7 mouse cellular contexts compared by ENCODE assay signal in genomic region chr7:99966011-99966721, GRCm38 (mm10). TPM values are rescaled to one million over a fixed set of nuclear protein-coding genes. Genes with fewer than 3 reads are reported as not detected.
A peak's percentile ranks its signal among the peaks of the same experiment; 100 is the strongest.
DNase-seq lines count a peak whose midpoint lies in the region; ATAC-seq and TF ChIP-seq lines count a peak whose summit lies in the region.

No protein-coding gene starts in this region.

- no peaks in the 10 kb centered on the region for H3K36me3 ChIP-seq in forebrain, embryonic 11.5 days (ENCODE audit: control insufficient read depth, insufficient read depth, low read length)
- no peaks in the 10 kb centered on the region for H3K36me3 ChIP-seq in intestine, embryonic 15.5 days

- peak; percentile 18 for DNase-seq in kidney, postnatal 10 days
- no peak for DNase-seq in kidney, postnatal 36 days
- DNase-seq in forebrain, embryonic 11.5 days (ENCODE audit: low spot score): peak; percentile 47
- DNase-seq in right cerebral cortex, postnatal 25 days: no peak
- DNase-seq in adrenal gland, adult 8-10 months: no peak

- H3K9me3 ChIP-seq in forebrain, embryonic 11.5 days (ENCODE audit: control insufficient read depth, low read length): no peaks in the 10 kb centered on the region
- no peaks in the 10 kb centered on the region for H3K9me3 ChIP-seq in intestine, embryonic 15.5 days

- H3K9ac ChIP-seq in forebrain, embryonic 11.5 days (ENCODE audit: low read length): no peak overlapping the region
- no peak overlapping the region for H3K9ac ChIP-seq in intestine, embryonic 15.5 days

- no peaks in the 10 kb centered on the region for H3K27me3 ChIP-seq in forebrain, embryonic 11.5 days (ENCODE audit: control insufficient read depth, insufficient read depth, low read length)
- H3K27me3 ChIP-seq in intestine, embryonic 15.5 days (replicated peaks): no peaks in the 10 kb centered on the region

- H3K4me1 ChIP-seq in forebrain, embryonic 11.5 days (replicated peaks; ENCODE audit: control insufficient read depth, insufficient read depth, low read length): peaks cover 14% of the 10 kb centered on the region
- H3K4me1 ChIP-seq in intestine, embryonic 15.5 days (replicated peaks): peaks cover 24% of the 10 kb centered on the region
- peaks cover 21% of the 10 kb centered on the region for H3K4me1 ChIP-seq in olfactory bulb, adult 2 months (ENCODE audit: control insufficient read depth, insufficient read depth, low read length)

- no peak for TF ChIP-seq CTCF in olfactory bulb, adult 2 months (IDR thresholded peaks at IDR 0.05; ENCODE audit: insufficient read depth, low read depth, low read length)

- no peak for ATAC-seq in forebrain, embryonic 11.5 days (replicated peaks; ENCODE audit: low FRiP score)
- ATAC-seq in intestine, embryonic 15.5 days: 0 out of 2 replicates have a peak, but pooled peaks have one; percentile 29

- WGBS in forebrain, embryonic 11.5 days: 50% methylated on average over 9 of the region's 9 CpGs
- 56% methylated on average over 9 of the region's 9 CpGs for WGBS in intestine, embryonic 15.5 days
- WGBS in olfactory bulb, adult 2 months: 25% methylated on average over 9 of the region's 9 CpGs

- TF ChIP-seq POLR2A in olfactory bulb, adult 2 months (IDR thresholded peaks at IDR 0.05; ENCODE audit: insufficient read depth, low read depth, low read length): no peak

- no peak overlapping the region for H3K4me2 ChIP-seq in forebrain, embryonic 11.5 days (ENCODE audit: low read depth, low read length, severe bottlenecking)
- 0 out of 2 replicates have a peak overlapping the region, but pooled peaks have one; percentile 4 for H3K4me2 ChIP-seq in intestine, embryonic 15.5 days (replicated peaks)

- no peak overlapping the region for H3K4me3 ChIP-seq in forebrain, embryonic 11.5 days (ENCODE audit: low read depth, low read length)
- no peak overlapping the region for H3K4me3 ChIP-seq in intestine, embryonic 15.5 days (replicated peaks)
- H3K4me3 ChIP-seq in olfactory bulb, adult 2 months (ENCODE audit: insufficient read depth, low read depth, low read length): no peak overlapping the region

- no peak overlapping the region for H3K27ac ChIP-seq in forebrain, embryonic 11.5 days (ENCODE audit: low read depth, low read length)
- H3K27ac ChIP-seq in intestine, embryonic 15.5 days: peak overlapping the region; percentile 52; the same call in 1 of the 2 replicates
- peak overlapping the region; percentile 84 for H3K27ac ChIP-seq in olfactory bulb, adult 2 months (ENCODE audit: insufficient read depth, low read depth, low read length)

RNA-seq across cellular contexts. Expression of gene Rnf169, which starts 14.1 kb away (rescaled TPM):
- polyA plus RNA-seq in forebrain, embryonic 11.5 days (2014; fragmentation: Nextera tagmentation; extraction: Ambion mirVana): 7.8 and 7.9 TPM in 2 replicates
- 3.5 and 3.9 TPM in 2 replicates for polyA plus RNA-seq in intestine, embryonic 15.5 days (2015; fragmentation: Nextera tagmentation; extraction: Ambion mirVana)
- polyA plus RNA-seq in olfactory bulb, adult 2 months (2012; ENCODE audit: insufficient read depth, insufficient read length, low replicate concordance, missing spikeins): 42.4 TPM in 1 of 2 replicates, not detected in the other
- total RNA-seq in adrenal gland, adult 8-10 months (2022): 10 to 100 TPM; 17.0 to 25.7 (median 19.9) TPM

RNA-seq across cellular contexts. Expression of gene Chrdl2, which starts 39.8 kb away (rescaled TPM):
- 0.25 and 0.47 TPM in 2 replicates for polyA plus RNA-seq in forebrain, embryonic 11.5 days (2014; fragmentation: Nextera tagmentation; extraction: Ambion mirVana)
- polyA plus RNA-seq in intestine, embryonic 15.5 days (2015; fragmentation: Nextera tagmentation; extraction: Ambion mirVana): 0.69 and 0.72 TPM in 2 replicates
- polyA plus RNA-seq in olfactory bulb, adult 2 months (2012; ENCODE audit: insufficient read depth, insufficient read length, low replicate concordance, missing spikeins): not detected in 2 replicates
- not detected for total RNA-seq in adrenal gland, adult 8-10 months (2022)

Comparison
In these comparisons a context has a peak if more than half of its experiments do, and no peak if none do; other contexts are left out.
1. DNase-seq: peak in kidney, postnatal 10 days (single experiment) and forebrain, embryonic 11.5 days (single experiment); none in kidney, postnatal 36 days (0 of 2), right cerebral cortex, postnatal 25 days (single experiment) and adrenal gland, adult 8-10 months (single experiment).